Mouse (Mus musculus): Measurements from ENCODE around the gene Mreg.

- TF ChIP-seq ZC3H11A (IDR thresholded peaks at IDR 0.05; ENCODE audit: borderline replicate concordance, low read depth, low read length) (no peak), CHD2 (IDR thresholded peaks at IDR 0.05; ENCODE audit: low read depth, low read length) (no peak)
Observed at GRCm38 (mm10) chr1:72160321-72160720, 51.8 kb downstream of the Mreg start.
